Mouse (Mus musculus) left cerebral cortex, postnatal 14 days (tissue): ENCODE data around the gene Aplnr. TPM values are rescaled to one million over a fixed set of nuclear protein-coding genes. Genes with fewer than 3 reads are reported as not detected.
A peak's percentile ranks its signal among the peaks of the same experiment; 100 is the strongest.

Experiments used
- DNase-seq, 2 experiments: peaks; one replicate each; pipeline ENCODE4 v3.0.0; 2021 to 2022; ENCODE audit warnings: low spot score in 2 of 2, mixed read lengths in 1 of 2
- intact Hi-C: fragments of 180-260 bp; cut with DNase I; formaldehyde crosslinking; loops from one replicate; pipeline ENCODE4 v1.15.1; 2025
- long read RNA-seq, 2 experiments: library from polyadenylated mRNA; stranded (forward); transcript quantifications; one replicate each; pipeline ENCODE4 v2.0.0; 2021
- total RNA-seq, 2 experiments: library from RNA; stranded (reverse); gene quantifications; 2 replicates each; pipeline ENCODE4 v1.2.3; 2021

Aplnr gene
- 10 to 100 TPM; 10.5 to 12.5 TPM for total RNA-seq
- long read RNA-seq, experiment 1, transcript Aplnr-201 (1 exons, 3,699 nt) = major isoform, 8 of 8 reads
- long read RNA-seq, experiment 1, partial matches to known transcripts = 0 of 8 reads
- long read RNA-seq, experiment 1, other reads (novel, unspliced or antisense) = 0 of 8 reads
- long read RNA-seq, experiment 2, transcript Aplnr-201 (1 exons, 3,699 nt) = major isoform, 7 of 7 reads
- long read RNA-seq, experiment 2, partial matches to known transcripts = 0 of 7 reads
- long read RNA-seq, experiment 2, other reads (novel, unspliced or antisense) = 0 of 7 reads

- intact Hi-C loops = no loop called here
- DNase-seq = no peak
These were observed at the start of gene Aplnr for GRCm38 (mm10) chr2:85136089-85136488. Gene Aplnr, plus strand, starts transcription at chr2:85136225.

GRCm38 (mm10) chr2:85088716-85089646, 47.0 kb upstream of the Aplnr start:
- intact Hi-C loops = no loop called here
- DNase-seq = no peak

GRCm38 (mm10) chr2:85091325-85091724, 44.7 kb upstream of the Aplnr start:
- intact Hi-C loops = no loop called here
- DNase-seq = no peak

- intact Hi-C loops = no loop called here
- no peak for DNase-seq
These were observed 42.6 kb upstream of the Aplnr start for GRCm38 (mm10) chr2:85093376-85093775.

- no peak for DNase-seq
- intact Hi-C loops = no loop called here
These were observed 40.1 kb upstream of the Aplnr start for GRCm38 (mm10) chr2:85095906-85096305.

- intact Hi-C loops = no loop called here
- no peak for DNase-seq
These were observed 38.0 kb upstream of the Aplnr start for GRCm38 (mm10) chr2:85098014-85098413.

- intact Hi-C loops = no loop called here
- no peak for DNase-seq
These were observed 37.1 kb upstream of the Aplnr start for GRCm38 (mm10) chr2:85098824-85099511.

- no peak for DNase-seq
- intact Hi-C loops = no loop called here
These were observed 32.8 kb upstream of the Aplnr start for GRCm38 (mm10) chr2:85103201-85103600.

GRCm38 (mm10) chr2:85105426-85106013, 30.5 kb upstream of the Aplnr start:
- no peak for DNase-seq

GRCm38 (mm10) chr2:85106068-85106790, 29.8 kb upstream of the Aplnr start:
- no peak for DNase-seq
- intact Hi-C loops = no loop called here

More at GRCm38 (mm10) chr2:85105426-85106013, 30.5 kb upstream of the Aplnr start:
- intact Hi-C loops = no loop called here

GRCm38 (mm10) chr2:85106941-85107340, 29.1 kb upstream of the Aplnr start:
- intact Hi-C loops = no loop called here
- no peak for DNase-seq

GRCm38 (mm10) chr2:85110288-85110875, 25.6 kb upstream of the Aplnr start:
- peak in 1 of 2 experiments; percentile 13 for DNase-seq
- intact Hi-C loops = no loop called here

- intact Hi-C loops = loop anchor here (1.0 kb wide), 2 partner anchors 123 to 438 kb away; no protein-coding TSS in a partner anchor
- DNase-seq = peak; percentile 69 to 75
These were observed 12.7 kb upstream of the Aplnr start for GRCm38 (mm10) chr2:85123187-85123868.

- DNase-seq = peak; percentile 86 to 87
- intact Hi-C loops = loop anchor here (1.0 kb wide), 2 partner anchors 122 to 437 kb away; no protein-coding TSS in a partner anchor
These were observed 12.0 kb upstream of the Aplnr start for GRCm38 (mm10) chr2:85123869-85124535.

GRCm38 (mm10) chr2:85129496-85129971, 6.5 kb upstream of the Aplnr start:
- DNase-seq = no peak
- intact Hi-C loops = no loop called here

GRCm38 (mm10) chr2:85131226-85131625, 4.8 kb upstream of the Aplnr start:
- intact Hi-C loops = no loop called here

GRCm38 (mm10) chr2:85131724-85132123, 4.3 kb upstream of the Aplnr start:
- intact Hi-C loops = no loop called here
- no peak for DNase-seq

More at GRCm38 (mm10) chr2:85131226-85131625, 4.8 kb upstream of the Aplnr start:
- no peak for DNase-seq
